Mouse (Mus musculus) NIH3T3 (cell line): ENCODE results near the gene Mov10.
"Not testable (repeated sequence)": the region's sequence is repeated elsewhere in the genome, so short reads cannot be mapped to it uniquely, and the experiment has no call there.

Experiments
- DNase-seq: peaks from one replicate; pipeline ENCODE4 v3.0.0-alpha.2; 2012; ENCODE audit warnings: low read depth

Mov10 gene

GRCm38 (mm10) chr3:104817991-104818748, at the start of gene Mov10:
Gene Mov10, minus strand, starts transcription at chr3:104818563.
- DNase-seq = peak; percentile 86

- not testable (repeated sequence) for DNase-seq
Observed at GRCm38 (mm10) chr3:104866674-104867073, 48.3 kb upstream of the Mov10 start.

- DNase-seq = no peak
Observed at GRCm38 (mm10) chr3:104865341-104865788, 47.0 kb upstream of the Mov10 start.

- DNase-seq = peak; percentile 92
Observed at GRCm38 (mm10) chr3:104864651-104865340, 46.4 kb upstream of the Mov10 start.

GRCm38 (mm10) chr3:104863786-104864650, 45.7 kb upstream of the Mov10 start, which contains the start of the genes St7l and Capza1:
Gene St7l, plus strand, starts transcription at chr3:104864005.
Gene Capza1, minus strand, starts transcription at chr3:104864505.
- peak; percentile 93 for DNase-seq

- no peak for DNase-seq
Observed at GRCm38 (mm10) chr3:104858560-104858959, 40.2 kb upstream of the Mov10 start.

- DNase-seq = no peak
Observed at GRCm38 (mm10) chr3:104856106-104856505, 37.7 kb upstream of the Mov10 start.

- DNase-seq = no peak
Observed at GRCm38 (mm10) chr3:104854866-104855265, 36.5 kb upstream of the Mov10 start.

GRCm38 (mm10) chr3:104854465-104854864, 36.1 kb upstream of the Mov10 start:
- no peak for DNase-seq

- no peak for DNase-seq
Observed at GRCm38 (mm10) chr3:104846601-104847000, 28.2 kb upstream of the Mov10 start.

- no peak for DNase-seq
Observed at GRCm38 (mm10) chr3:104841049-104841448, 22.7 kb upstream of the Mov10 start.

GRCm38 (mm10) chr3:104835797-104836196, 17.4 kb upstream of the Mov10 start:
- no peak for DNase-seq

- DNase-seq = no peak
Observed at GRCm38 (mm10) chr3:104822413-104822812, 4.0 kb upstream of the Mov10 start.

- DNase-seq = no peak
Observed at GRCm38 (mm10) chr3:104820426-104820825, 2.1 kb upstream of the Mov10 start.

GRCm38 (mm10) chr3:104818749-104819134, 379 bp upstream of the Mov10 start:
- no peak for DNase-seq

GRCm38 (mm10) chr3:104817481-104817990, 827 bp downstream of the Mov10 start:
- peak; percentile 78 for DNase-seq

- DNase-seq = peak; percentile 25
Observed at GRCm38 (mm10) chr3:104816130-104816529, 2.2 kb downstream of the Mov10 start.

GRCm38 (mm10) chr3:104815346-104815745, 3.0 kb downstream of the Mov10 start:
- DNase-seq = no peak

- DNase-seq = no peak
Observed at GRCm38 (mm10) chr3:104814746-104815145, 3.6 kb downstream of the Mov10 start.

- not testable (repeated sequence) for DNase-seq
Observed at GRCm38 (mm10) chr3:104813227-104813626, 5.1 kb downstream of the Mov10 start.

GRCm38 (mm10) chr3:104812254-104812653, 6.1 kb downstream of the Mov10 start:
- no peak for DNase-seq

GRCm38 (mm10) chr3:104811752-104812151, 6.6 kb downstream of the Mov10 start:
- no peak for DNase-seq
